Mouse (Mus musculus): ENCODE measurements around the gene Pex3. TPM values are rescaled to one million over a fixed set of nuclear protein-coding genes. Genes with fewer than 3 reads are reported as not detected.

Gene Pex3
- polyA plus RNA-seq, 1 experiment = 27.5 TPM

DNA sequence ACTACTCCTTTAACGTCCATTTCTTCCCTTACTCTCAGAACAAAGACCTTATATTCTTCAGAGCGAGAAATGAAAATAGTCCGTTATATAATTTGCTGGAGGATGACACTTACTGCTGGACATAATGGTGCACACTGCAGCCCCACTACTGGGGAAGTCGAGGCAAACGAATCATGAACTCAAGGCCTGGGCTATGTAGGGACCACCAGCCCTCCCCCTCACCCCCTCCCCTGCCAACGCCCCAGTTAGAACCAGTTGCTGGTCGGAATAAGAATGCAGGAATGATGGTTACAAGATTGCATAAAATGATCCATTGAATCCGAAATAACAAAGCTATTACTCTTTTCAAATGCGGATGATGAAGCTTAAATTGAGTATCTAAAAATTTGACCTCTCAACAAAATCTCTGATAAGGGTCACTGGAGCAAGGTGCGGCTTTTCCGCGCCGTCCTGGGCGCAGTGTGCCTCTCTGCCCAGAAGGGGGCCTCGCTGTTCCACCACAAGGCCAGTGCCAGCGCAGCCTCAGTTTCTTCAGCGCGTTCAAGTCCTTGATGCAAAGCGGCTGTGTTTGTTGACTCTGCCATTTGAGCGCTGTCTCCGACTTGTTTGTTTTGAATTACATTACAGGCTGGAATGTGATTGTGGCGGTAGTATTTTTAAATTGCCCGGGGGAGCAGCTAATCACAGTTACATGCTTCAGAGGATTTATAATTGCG lies 11.6 kb upstream of the Pex3 start:
- no peak overlapping the region for H3K27ac ChIP-seq (ENCODE audit: insufficient read depth, low read length)
- DNase-seq = peak; percentile 63 to 80
- WGBS = 25% methylated on average over 24 of the region's 24 CpGs
- H3K4me1 ChIP-seq (ENCODE audit: control insufficient read depth, insufficient read depth, low read length) = no peaks in the 10 kb centered on the region
- no peaks in the 10 kb centered on the region for H3K27me3 ChIP-seq (ENCODE audit: control insufficient read depth, insufficient read depth, low read length)
- no peak for TF ChIP-seq POLR2A (IDR thresholded peaks at IDR 0.05; ENCODE audit: borderline replicate concordance, insufficient read depth, low read length)
- peak; percentile 96 for TF ChIP-seq CTCF (IDR thresholded peaks at IDR 0.05; ENCODE audit: borderline replicate concordance, insufficient read depth, low read depth, low read length)
- H3K4me3 ChIP-seq (replicated peaks; ENCODE audit: insufficient read depth, low read depth, low read length) = peak overlapping the region; percentile 45

DNA sequence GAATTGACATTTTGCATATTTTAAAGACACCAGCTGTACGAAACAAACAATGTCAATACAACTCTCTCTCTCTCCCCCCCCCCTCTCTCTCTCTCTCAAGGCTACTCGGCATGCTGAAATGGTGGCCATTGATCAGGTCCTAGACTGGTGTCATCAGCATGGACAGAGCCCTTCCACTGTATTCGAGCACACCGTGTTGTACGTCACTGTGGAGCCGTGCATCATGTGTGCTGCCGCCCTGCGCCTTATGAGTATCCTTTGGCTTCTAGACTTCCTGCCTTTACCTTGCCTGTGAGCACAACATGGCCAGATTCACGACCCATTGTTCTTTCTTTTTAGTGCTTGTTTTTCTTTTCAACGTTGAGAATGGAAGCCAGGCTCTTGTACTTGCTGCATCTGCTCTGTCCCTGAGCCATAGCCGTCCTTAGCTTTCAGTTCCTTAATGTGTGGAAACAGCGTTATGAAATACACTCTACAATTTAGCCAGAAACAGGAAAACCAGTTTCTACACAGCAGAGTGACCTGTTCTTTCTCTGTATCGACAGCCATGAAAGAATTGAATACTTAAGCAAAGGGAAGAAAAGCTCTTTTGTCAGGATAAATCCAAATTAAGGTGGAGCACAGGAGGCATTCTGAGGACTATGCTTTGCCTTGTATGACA lies 7.2 kb upstream of the Pex3 start:
- Histone ChIP-seq H3K4me3 (replicated peaks; ENCODE audit: insufficient read depth, low read depth, low read length) (no peak overlapping the region), H3K27me3 (ENCODE audit: control insufficient read depth, insufficient read depth, low read length) (no peaks in the 10 kb centered on the region), H3K4me1 (ENCODE audit: control insufficient read depth, insufficient read depth, low read length) (no peaks in the 10 kb centered on the region), H3K27ac (ENCODE audit: insufficient read depth, low read length) (no peak overlapping the region)
- 89% methylated on average over 13 of the region's 13 CpGs for WGBS
- TF ChIP-seq POLR2A (IDR thresholded peaks at IDR 0.05; ENCODE audit: borderline replicate concordance, insufficient read depth, low read length) = no peak
- no peak for TF ChIP-seq CTCF (IDR thresholded peaks at IDR 0.05; ENCODE audit: borderline replicate concordance, insufficient read depth, low read depth, low read length)
- DNase-seq = no peak

DNA sequence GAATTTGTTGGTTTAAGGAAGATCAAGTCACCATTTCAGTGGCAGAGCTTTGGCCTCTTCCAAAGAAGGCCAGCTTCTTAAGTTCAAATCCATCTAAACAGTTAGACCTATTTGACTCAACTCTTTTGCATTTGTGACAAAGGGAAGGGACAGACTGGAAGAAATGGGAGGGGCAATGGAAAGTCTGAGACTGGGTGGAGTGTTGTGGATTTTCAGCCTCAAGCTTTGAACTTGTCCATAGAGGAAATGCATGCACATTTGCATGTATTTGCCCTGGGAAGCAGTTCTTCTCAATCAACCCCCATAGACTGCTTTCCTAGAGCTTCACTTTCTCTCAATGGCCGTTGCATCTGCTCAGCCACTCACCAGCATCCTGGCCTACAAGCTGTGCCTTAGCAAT lies 1.4 kb upstream of the Pex3 start:
- no peak for DNase-seq
- Histone ChIP-seq H3K27me3 (ENCODE audit: control insufficient read depth, insufficient read depth, low read length) (no peaks in the 10 kb centered on the region), H3K4me3 (replicated peaks; ENCODE audit: insufficient read depth, low read depth, low read length) (no peak overlapping the region), H3K27ac (ENCODE audit: insufficient read depth, low read length) (no peak overlapping the region), H3K4me1 (ENCODE audit: control insufficient read depth, insufficient read depth, low read length) (no peaks in the 10 kb centered on the region; the same call in 1 of the 2 replicates)
- WGBS = 89% methylated on average over 1 of the region's 1 CpGs
- TF ChIP-seq CTCF (IDR thresholded peaks at IDR 0.05; ENCODE audit: borderline replicate concordance, insufficient read depth, low read depth, low read length) (no peak), POLR2A (IDR thresholded peaks at IDR 0.05; ENCODE audit: borderline replicate concordance, insufficient read depth, low read length) (no peak)

DNA sequence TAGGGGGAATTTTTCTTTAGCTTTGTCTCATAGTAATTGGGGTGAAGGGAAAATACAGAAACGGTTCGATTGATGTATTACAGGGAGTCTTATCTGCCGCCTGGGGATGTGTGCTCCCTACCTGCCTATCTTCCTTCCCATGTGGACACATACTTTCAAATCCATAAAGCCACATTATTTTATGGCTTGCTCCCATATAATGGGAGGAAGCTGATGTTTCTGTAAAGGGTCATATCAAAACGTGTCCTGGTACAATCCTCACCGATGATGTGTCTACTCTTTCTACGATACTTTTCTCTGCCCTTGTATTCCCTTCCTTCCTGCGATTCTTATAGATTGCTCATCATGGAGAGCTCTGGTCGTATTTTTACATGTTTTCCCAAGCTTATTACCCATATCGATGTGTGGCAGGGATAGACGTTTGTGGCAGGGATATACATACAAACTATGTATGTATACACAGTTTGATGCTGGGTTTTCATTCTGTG lies 600 bp upstream of the Pex3 start:
- H3K4me3 ChIP-seq (replicated peaks; ENCODE audit: insufficient read depth, low read depth, low read length) = peak overlapping the region; percentile 95
- H3K4me1 ChIP-seq (ENCODE audit: control insufficient read depth, insufficient read depth, low read length) = no peaks in the 10 kb centered on the region; the same call in 1 of the 2 replicates
- no peak overlapping the region for H3K27ac ChIP-seq (ENCODE audit: insufficient read depth, low read length)
- DNase-seq = no peak
- no peak for TF ChIP-seq CTCF (IDR thresholded peaks at IDR 0.05; ENCODE audit: borderline replicate concordance, insufficient read depth, low read depth, low read length)
- H3K27me3 ChIP-seq (ENCODE audit: control insufficient read depth, insufficient read depth, low read length) = no peaks in the 10 kb centered on the region
- whole genome bisulfite sequencing = 16% methylated on average over 10 of the region's 10 CpGs

DNA sequence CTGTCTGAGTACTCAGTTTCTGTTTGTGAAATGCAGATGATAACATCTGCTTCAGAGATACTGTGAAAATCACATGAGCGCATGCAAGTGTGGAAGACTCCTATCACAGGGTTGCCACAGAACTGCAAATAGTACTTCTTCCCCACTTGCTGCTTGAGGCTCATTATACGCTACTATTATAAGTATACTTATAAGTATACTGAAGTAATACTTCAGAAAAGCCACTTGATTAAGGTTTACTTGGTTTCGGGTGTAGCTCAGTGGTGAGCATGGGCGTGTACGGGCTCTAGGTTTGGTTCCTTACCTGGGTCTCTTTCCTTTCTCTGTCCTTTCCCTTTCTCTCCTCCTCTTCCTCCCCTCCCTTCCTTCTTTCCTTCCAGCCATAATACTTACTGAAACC lies 11.2 kb downstream of the Pex3 start:
- no peaks in the 10 kb centered on the region for H3K4me1 ChIP-seq (ENCODE audit: control insufficient read depth, insufficient read depth, low read length)
- 96% methylated on average over 5 of the region's 5 CpGs for WGBS
- no peak for DNase-seq
- H3K27me3 ChIP-seq (ENCODE audit: control insufficient read depth, insufficient read depth, low read length) = no peaks in the 10 kb centered on the region
- H3K27ac ChIP-seq (ENCODE audit: insufficient read depth, low read length) = no peak overlapping the region
- no peak overlapping the region for H3K4me3 ChIP-seq (replicated peaks; ENCODE audit: insufficient read depth, low read depth, low read length)
- no peak for TF ChIP-seq POLR2A (IDR thresholded peaks at IDR 0.05; ENCODE audit: borderline replicate concordance, insufficient read depth, low read length)
- TF ChIP-seq CTCF (IDR thresholded peaks at IDR 0.05; ENCODE audit: borderline replicate concordance, insufficient read depth, low read depth, low read length) = no peak

DNA sequence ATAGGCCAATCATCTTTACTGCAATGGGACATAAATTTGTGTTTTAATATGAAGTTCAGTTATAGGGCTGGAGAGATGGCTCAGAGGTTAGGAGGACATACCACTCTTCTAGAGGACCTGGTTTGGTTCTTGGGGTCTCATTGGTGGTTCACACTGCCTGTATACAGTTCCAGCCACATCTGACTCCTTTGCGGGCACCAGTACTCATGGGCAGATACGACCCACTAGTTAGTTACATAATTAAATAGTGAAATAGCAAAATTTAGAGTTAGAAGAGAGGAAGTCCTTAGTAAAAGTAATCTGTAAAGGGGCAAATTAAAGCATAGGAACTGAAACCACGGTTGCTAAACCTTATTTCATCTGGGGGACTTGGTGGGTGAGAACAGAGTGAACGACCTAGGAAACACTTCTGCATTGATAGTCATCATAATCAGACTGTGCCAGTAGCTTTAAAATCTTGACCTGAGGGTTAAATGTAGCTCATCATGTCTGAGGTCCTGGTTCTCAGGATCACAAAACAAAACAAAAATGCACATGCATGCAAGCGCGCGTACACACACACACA lies 13.1 kb downstream of the Pex3 start:
- Histone ChIP-seq H3K27me3 (ENCODE audit: control insufficient read depth, insufficient read depth, low read length) (no peaks in the 10 kb centered on the region), H3K27ac (ENCODE audit: insufficient read depth, low read length) (no peak overlapping the region), H3K4me1 (ENCODE audit: control insufficient read depth, insufficient read depth, low read length) (no peaks in the 10 kb centered on the region), H3K4me3 (replicated peaks; ENCODE audit: insufficient read depth, low read depth, low read length) (no peak overlapping the region)
- no peak for DNase-seq
- 93% methylated on average over 7 of the region's 7 CpGs for WGBS
- TF ChIP-seq POLR2A (IDR thresholded peaks at IDR 0.05; ENCODE audit: borderline replicate concordance, insufficient read depth, low read length) = no peak
- no peak for TF ChIP-seq CTCF (IDR thresholded peaks at IDR 0.05; ENCODE audit: borderline replicate concordance, insufficient read depth, low read depth, low read length)

DNA sequence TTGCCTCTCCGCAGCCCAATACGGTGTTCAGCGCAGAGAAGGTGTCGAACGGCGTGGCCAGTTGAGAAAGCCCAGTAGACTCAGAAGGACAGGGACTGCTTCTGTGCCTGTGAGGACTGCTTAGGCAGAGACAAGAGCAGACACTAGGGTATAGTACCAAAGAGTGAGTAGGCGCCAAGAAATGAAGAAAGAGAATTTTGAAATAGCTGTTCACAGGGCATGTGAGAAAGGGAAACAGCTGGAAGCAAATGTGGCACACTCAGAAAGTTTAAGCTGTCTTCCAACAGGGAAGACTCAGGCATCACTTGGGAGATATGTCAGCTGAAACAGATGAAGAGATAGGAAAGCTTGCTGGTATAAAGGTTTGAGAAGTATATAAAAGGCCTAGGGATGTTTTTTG lies 16.2 kb downstream of the Pex3 start:
- no peak for DNase-seq
- no peak for TF ChIP-seq POLR2A (IDR thresholded peaks at IDR 0.05; ENCODE audit: borderline replicate concordance, insufficient read depth, low read length)
- WGBS = 97% methylated on average over 7 of the region's 7 CpGs
- Histone ChIP-seq H3K4me3 (replicated peaks; ENCODE audit: insufficient read depth, low read depth, low read length) (no peak overlapping the region), H3K4me1 (ENCODE audit: control insufficient read depth, insufficient read depth, low read length) (no peaks in the 10 kb centered on the region), H3K27ac (ENCODE audit: insufficient read depth, low read length) (no peak overlapping the region), H3K27me3 (ENCODE audit: control insufficient read depth, insufficient read depth, low read length) (no peaks in the 10 kb centered on the region)

DNA sequence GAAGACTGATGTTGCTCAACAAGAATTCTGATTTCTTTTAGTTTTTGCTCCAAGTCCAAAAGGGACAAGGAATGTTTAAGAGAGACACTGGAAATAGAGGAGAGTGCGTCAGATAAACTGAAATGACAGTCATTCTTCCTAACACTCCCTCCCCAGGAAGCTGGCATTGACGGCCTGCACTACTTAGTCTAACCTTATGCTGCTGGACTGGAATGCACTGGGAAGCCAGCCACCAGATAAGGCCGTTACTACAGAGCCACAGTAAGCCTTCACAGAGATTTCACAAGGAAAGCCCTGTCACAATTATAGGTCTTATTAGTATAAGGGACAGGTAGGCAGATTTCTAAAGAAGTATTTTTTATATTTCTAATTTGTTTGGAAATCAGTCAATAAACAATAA lies 18.2 kb downstream of the Pex3 start:
- TF ChIP-seq CTCF (IDR thresholded peaks at IDR 0.05; ENCODE audit: borderline replicate concordance, insufficient read depth, low read depth, low read length) (no peak), POLR2A (IDR thresholded peaks at IDR 0.05; ENCODE audit: borderline replicate concordance, insufficient read depth, low read length) (no peak)
- DNase-seq = no peak
- no peak overlapping the region for H3K4me3 ChIP-seq (replicated peaks; ENCODE audit: insufficient read depth, low read depth, low read length)
- H3K27me3 ChIP-seq (ENCODE audit: control insufficient read depth, insufficient read depth, low read length) = no peaks in the 10 kb centered on the region
- H3K4me1 ChIP-seq (ENCODE audit: control insufficient read depth, insufficient read depth, low read length) = no peaks in the 10 kb centered on the region
- WGBS = 26% methylated on average over 3 of the region's 3 CpGs
- no peak overlapping the region for H3K27ac ChIP-seq (ENCODE audit: insufficient read depth, low read length)
